Mouse (Mus musculus): ENCODE measurements at regions not wholly inside any gene's neighbourhood (a gene's known extent, or its start where the extent isn't known, plus 50 kb on each side); places are given as distances from the start of the nearest gene placed in this dataset.

GRCm38 (mm10) chr7:136765026-136765425, 129.4 kb upstream of the Mgmt start:
- Histone ChIP-seq H3K27me3 (ENCODE audit: control insufficient read depth in 1 of 2, insufficient read depth in 2 of 2, low read length in 2 of 2) (no peaks in the 10 kb centered on the region), H3K9ac (ENCODE audit: control insufficient read depth, low read depth, low read length, poor library complexity, severe bottlenecking) (no peak overlapping the region), H3K27ac (ENCODE audit: control insufficient read depth, low read depth, low read length) (no peak overlapping the region), H3K79me2 (ENCODE audit: control insufficient read depth, insufficient read depth, low read length, poor library complexity) (no peaks in the 10 kb centered on the region), H3K4me3 (ENCODE audit: control insufficient read depth in 1 of 2, insufficient read depth in 1 of 2, low read depth in 2 of 2, low read length in 2 of 2) (no peak overlapping the region), H3K9me3 (replicated peaks; ENCODE audit: insufficient read depth, low read length) (no peaks in the 10 kb centered on the region), H3K4me1 (ENCODE audit: control insufficient read depth in 1 of 2, insufficient read depth in 2 of 2, low read length in 2 of 2) (no peaks in the 10 kb centered on the region), H3K36me3 (ENCODE audit: control insufficient read depth in 1 of 2, insufficient read depth in 2 of 2, low read length in 2 of 2) (no peaks in the 10 kb centered on the region)
- TF ChIP-seq USF2 (IDR thresholded peaks at IDR 0.05; ENCODE audit: borderline replicate concordance in 1 of 2, insufficient read depth in 1 of 2, low read depth in 1 of 2, low read length in 2 of 2): no peak
- no peak for TF ChIP-seq MAFK (IDR thresholded peaks at IDR 0.05; ENCODE audit: borderline replicate concordance, low read depth, low read length)
- no peak for TF ChIP-seq CHD2 (IDR thresholded peaks at IDR 0.05; ENCODE audit: low read length)
- TF ChIP-seq TAL1 (IDR thresholded peaks at IDR 0.05; ENCODE audit: low read length): no peak
- no peak for TF ChIP-seq SIN3A (IDR thresholded peaks at IDR 0.05; ENCODE audit: low read length)
- TF ChIP-seq MEF2A (IDR thresholded peaks at IDR 0.05; ENCODE audit: extremely low read depth, insufficient replicate concordance, low read depth, low read length, poor library complexity, severe bottlenecking): no peak
- TF ChIP-seq HCFC1 (IDR thresholded peaks at IDR 0.05; ENCODE audit: low read depth, low read length): no peak
- no peak for TF ChIP-seq POLR2AphosphoS5 (IDR thresholded peaks at IDR 0.05; ENCODE audit: borderline replicate concordance, low read depth, low read length)
- TF ChIP-seq MAX (IDR thresholded peaks at IDR 0.05; ENCODE audit: low read length): no peak
- no peak for TF ChIP-seq ZMIZ1 (IDR thresholded peaks at IDR 0.05; ENCODE audit: low read depth, low read length)
- no peak for TF ChIP-seq NELFE (IDR thresholded peaks at IDR 0.05; ENCODE audit: low read depth, low read length)
- DNase-seq (ENCODE audit: low read depth, low spot score): no peak

- no peak overlapping the region for H3K9ac ChIP-seq (ENCODE audit: control insufficient read depth, low read depth, low read length, poor library complexity, severe bottlenecking)
- H3K36me3 ChIP-seq (ENCODE audit: control insufficient read depth in 1 of 2, insufficient read depth in 2 of 2, low read length in 2 of 2): no peaks in the 10 kb centered on the region
- no peak for DNase-seq (ENCODE audit: low read depth, low spot score)
- TF ChIP-seq MYB (IDR thresholded peaks at IDR 0.05; ENCODE audit: low read depth, low read length) (no peak), CHD1 (IDR thresholded peaks at IDR 0.05; ENCODE audit: low read depth, low read length) (no peak), ETS1 (IDR thresholded peaks at IDR 0.05; ENCODE audit: low read depth, low read length) (no peak), NRF1 (IDR thresholded peaks at IDR 0.05; ENCODE audit: insufficient read depth, low read depth, low read length, poor library complexity, severe bottlenecking) (no peak), MXI1 (IDR thresholded peaks at IDR 0.05; ENCODE audit: low read depth, low read length) (no peak), GATA1 (IDR thresholded peaks at IDR 0.05; ENCODE audit: low read depth, low read length) (no peak)
- no peak overlapping the region for H3K27ac ChIP-seq (ENCODE audit: control insufficient read depth, low read depth, low read length)
- H3K4me3 ChIP-seq (ENCODE audit: control insufficient read depth in 1 of 2, insufficient read depth in 1 of 2, low read depth in 2 of 2, low read length in 2 of 2): no peak overlapping the region
- no peaks in the 10 kb centered on the region for H3K27me3 ChIP-seq (ENCODE audit: control insufficient read depth in 1 of 2, insufficient read depth in 2 of 2, low read length in 2 of 2)
- H3K4me1 ChIP-seq (ENCODE audit: control insufficient read depth in 1 of 2, insufficient read depth in 2 of 2, low read length in 2 of 2): no peaks in the 10 kb centered on the region
- no peaks in the 10 kb centered on the region for H3K9me3 ChIP-seq (replicated peaks; ENCODE audit: insufficient read depth, low read length)
- H3K79me2 ChIP-seq (ENCODE audit: control insufficient read depth, insufficient read depth, low read length, poor library complexity): no peaks in the 10 kb centered on the region
Observed at GRCm38 (mm10) chr7:136767231-136767630, 127.2 kb upstream of the Mgmt start.

Measured in MEL (cell line).